Mouse (Mus musculus) liver, embryonic 12.5 days (tissue): ENCODE results near the gene Nol3. TPM values are rescaled to one million over a fixed set of nuclear protein-coding genes. Genes with fewer than 3 reads are reported as not detected.
A peak's percentile ranks its signal among the peaks of the same experiment; 100 is the strongest.

Experiments used
- ATAC-seq: fragments of 200-750 bp; cut with Nextera tagmentation; 2 replicates; pipeline ENCODE4 v1.8.0; 2017; ENCODE audit warnings: moderate number of reproducible peaks, mild to moderate bottlenecking, moderate library complexity
- H3K27ac ChIP-seq: fragments of 300-500 bp; sonication (generic); 2 replicates; pipeline ENCODE4 v1.5.1; 2016; ENCODE audit warnings: mild to moderate bottlenecking
- H3K27me3 ChIP-seq: fragments of 300-500 bp; sonication (generic); replicated peaks from 2 replicates; pipeline ENCODE4 v1.6.1; 2016; ENCODE audit warnings: mild to moderate bottlenecking, moderate library complexity
- H3K36me3 ChIP-seq: fragments of 300-500 bp; sonication (generic); 2 replicates; pipeline ENCODE4 v1.6.1; 2016; ENCODE audit warnings: mild to moderate bottlenecking, moderate library complexity
- H3K4me1 ChIP-seq: fragments of 300-500 bp; sonication (generic); 2 replicates; pipeline ENCODE4 v1.6.1; 2016
- H3K4me2 ChIP-seq: fragments of 300-500 bp; sonication (generic); 2 replicates; pipeline ENCODE4 v1.6.1; 2016; ENCODE audit warnings: mild to moderate bottlenecking, moderate library complexity
- H3K4me3 ChIP-seq: fragments of 300-500 bp; sonication (generic); 2 replicates; pipeline ENCODE4 v1.5.1; 2016; ENCODE audit warnings: mild to moderate bottlenecking, moderate library complexity
- H3K9ac ChIP-seq: fragments of 300-500 bp; sonication (generic); 2 replicates; pipeline ENCODE4 v1.6.1; 2016; ENCODE audit warnings: mild to moderate bottlenecking, moderate library complexity
- H3K9me3 ChIP-seq: fragments of 300-500 bp; sonication (generic); replicated peaks from 2 replicates; pipeline ENCODE4 v1.6.1; 2016; ENCODE audit warnings: mild to moderate bottlenecking, moderate library complexity
- WGBS: fragments of 180-500 bp; shearing (Covaris S2); methylation state at CpG from one replicate; pipeline ENCODE4 v1.1.7; 2016; ENCODE audit not compliant: insufficient replicate concordance; 5-methylcytosine and 5-hydroxymethylcytosine counted together
- polyA plus RNA-seq: library from polyadenylated mRNA; unstranded; fragments of >200 nt; fragmentation: Nextera tagmentation; extraction: Ambion mirVana; gene quantifications from 2 replicates; pipeline ENCODE4 v1.2.1, GENCODE M21; 2016

Nol3 gene
- polyA plus RNA-seq, 1 experiment from 2014 or later: 0.18 TPM

GRCm38 (mm10) chr8:105265128-105265527 lies 10.8 kb upstream of the Nol3 start:
- Histone ChIP-seq H3K27ac (no peak overlapping the region), H3K4me3 (peak overlapping the region; percentile 76), H3K4me1 (peaks cover 57% of the 10 kb centered on the region), H3K9ac (peak overlapping the region; percentile 86), H3K36me3 (no peaks in the 10 kb centered on the region), H3K27me3 (peaks cover 85% of the 10 kb centered on the region), H3K4me2 (peak overlapping the region; percentile 95), H3K9me3 (0 out of 2 replicates have a peak, but pooled peaks cover 3% of the 10 kb centered on the region)
- no peak for ATAC-seq
- WGBS: 9% methylated on average over 10 of the region's 10 CpGs

- 19% methylated on average over 13 of the region's 13 CpGs for WGBS
- H3K4me2 ChIP-seq: no peak overlapping the region
- 0 out of 2 replicates have a peak, but pooled peaks cover 3% of the 10 kb centered on the region for H3K9me3 ChIP-seq
- H3K9ac ChIP-seq: no peak overlapping the region
- peaks cover 58% of the 10 kb centered on the region for H3K4me1 ChIP-seq
- H3K27me3 ChIP-seq: peaks cover 85% of the 10 kb centered on the region
- H3K36me3 ChIP-seq: no peaks in the 10 kb centered on the region
- ATAC-seq: no peak
- H3K4me3 ChIP-seq: no peak overlapping the region
- H3K27ac ChIP-seq: no peak overlapping the region
These were observed 9.2 kb upstream of the Nol3 start for GRCm38 (mm10) chr8:105266775-105267174.

- peaks cover 91% of the 10 kb centered on the region for H3K27me3 ChIP-seq
- H3K4me2 ChIP-seq: peak overlapping the region; percentile 68
- no peak for ATAC-seq
- peaks cover 50% of the 10 kb centered on the region for H3K4me1 ChIP-seq
- no peak overlapping the region for H3K27ac ChIP-seq
- 5% methylated on average over 65 of the region's 65 CpGs for WGBS
- 0 out of 2 replicates have a peak, but pooled peaks cover 3% of the 10 kb centered on the region for H3K9me3 ChIP-seq
- peak overlapping the region; percentile 47 for H3K4me3 ChIP-seq
- H3K9ac ChIP-seq: no peak overlapping the region
- H3K36me3 ChIP-seq: no peaks in the 10 kb centered on the region
These were observed 7.4 kb upstream of the Nol3 start for GRCm38 (mm10) chr8:105268342-105269074.

GRCm38 (mm10) chr8:105269075-105269458 lies 6.9 kb upstream of the Nol3 start:
- no peak overlapping the region for H3K27ac ChIP-seq
- H3K9ac ChIP-seq: no peak overlapping the region
- peaks cover 44% of the 10 kb centered on the region for H3K4me1 ChIP-seq
- peak overlapping the region; percentile 68 for H3K4me2 ChIP-seq
- no peaks in the 10 kb centered on the region for H3K36me3 ChIP-seq
- WGBS: 5% methylated on average over 10 of the region's 10 CpGs
- peaks cover 91% of the 10 kb centered on the region for H3K27me3 ChIP-seq
- peak overlapping the region; percentile 47 for H3K4me3 ChIP-seq
- 0 out of 2 replicates have a peak, but pooled peaks cover 3% of the 10 kb centered on the region for H3K9me3 ChIP-seq
- no peak for ATAC-seq

- ATAC-seq: no peak
- Histone ChIP-seq H3K27ac (no peak within 1 kb of the TSS), H3K36me3 (no peaks in the 10 kb centered on the region), H3K4me3 (peak within 1 kb of the TSS; percentile 47), H3K4me2 (peak within 1 kb of the TSS; percentile 68), H3K4me1 (peaks cover 42% of the 10 kb centered on the region), H3K9ac (no peak within 1 kb of the TSS), H3K9me3 (0 out of 2 replicates have a peak, but pooled peaks cover 3% of the 10 kb centered on the region), H3K27me3 (peaks cover 96% of the 10 kb centered on the region)
- WGBS: 3% methylated on average over 42 of the region's 42 CpGs
These were observed 6.4 kb upstream of the Nol3 start, which contains the start of gene Hsf4 for GRCm38 (mm10) chr8:105269461-105269947. TSS of gene Hsf4 (plus strand) at chr8:105269801.

GRCm38 (mm10) chr8:105270101-105270915 lies 5.6 kb upstream of the Nol3 start:
- Histone ChIP-seq H3K27ac (no peak overlapping the region), H3K9me3 (0 out of 2 replicates have a peak, but pooled peaks cover 3% of the 10 kb centered on the region), H3K4me2 (peak overlapping the region; percentile 68), H3K4me3 (peak overlapping the region; percentile 47), H3K36me3 (no peaks in the 10 kb centered on the region), H3K27me3 (peaks cover 99% of the 10 kb centered on the region), H3K4me1 (peaks cover 34% of the 10 kb centered on the region), H3K9ac (no peak overlapping the region)
- ATAC-seq: no peak
- WGBS: 4% methylated on average over 39 of the region's 39 CpGs

GRCm38 (mm10) chr8:105270916-105271186 lies 5.1 kb upstream of the Nol3 start:
- ATAC-seq: no peak
- WGBS: 6% methylated on average over 11 of the region's 11 CpGs
- 0 out of 2 replicates have a peak, but pooled peaks cover 3% of the 10 kb centered on the region for H3K9me3 ChIP-seq
- no peaks in the 10 kb centered on the region for H3K36me3 ChIP-seq
- H3K27me3 ChIP-seq: peaks cover 99% of the 10 kb centered on the region
- H3K4me3 ChIP-seq: no peak overlapping the region
- H3K9ac ChIP-seq: no peak overlapping the region
- H3K4me2 ChIP-seq: no peak overlapping the region
- H3K27ac ChIP-seq: no peak overlapping the region
- peaks cover 35% of the 10 kb centered on the region for H3K4me1 ChIP-seq

- no peaks in the 10 kb centered on the region for H3K9me3 ChIP-seq
- no peak overlapping the region for H3K4me3 ChIP-seq
- no peak overlapping the region for H3K27ac ChIP-seq
- no peak overlapping the region for H3K9ac ChIP-seq
- peaks cover 99% of the 10 kb centered on the region for H3K27me3 ChIP-seq
- ATAC-seq: no peak
- peaks cover 31% of the 10 kb centered on the region for H3K4me1 ChIP-seq
- WGBS: 13% methylated on average over 11 of the region's 11 CpGs
- H3K36me3 ChIP-seq: no peaks in the 10 kb centered on the region
- no peak overlapping the region for H3K4me2 ChIP-seq
These were observed 553 bp upstream of the Nol3 start for GRCm38 (mm10) chr8:105275387-105275786.

- Histone ChIP-seq H3K27ac (no peak overlapping the region), H3K27me3 (peaks cover 99% of the 10 kb centered on the region), H3K9ac (no peak overlapping the region), H3K4me3 (peak overlapping the region; percentile 41), H3K4me2 (peak overlapping the region; percentile 65), H3K9me3 (no peaks in the 10 kb centered on the region), H3K4me1 (peaks cover 26% of the 10 kb centered on the region), H3K36me3 (no peaks in the 10 kb centered on the region)
- peak; percentile 57 for ATAC-seq
- WGBS: 3% methylated on average over 30 of the region's 30 CpGs
These were observed 566 bp downstream of the Nol3 start for GRCm38 (mm10) chr8:105276292-105277120.

- no peaks in the 10 kb centered on the region for H3K36me3 ChIP-seq
These were observed 3.0 kb downstream of the Nol3 start for GRCm38 (mm10) chr8:105278911-105279334.

GRCm38 (mm10) chr8:105280567-105280966 lies 4.6 kb downstream of the Nol3 start:
- no peak for ATAC-seq

More at GRCm38 (mm10) chr8:105278911-105279334, 3.0 kb downstream of the Nol3 start:
- peak; percentile 54; the same call in 1 of the 2 replicates for ATAC-seq
- Histone ChIP-seq H3K27ac (no peak overlapping the region), H3K4me2 (peak overlapping the region; percentile 58), H3K4me1 (peaks cover 41% of the 10 kb centered on the region), H3K27me3 (peaks cover 99% of the 10 kb centered on the region), H3K4me3 (peak overlapping the region; percentile 26), H3K9ac (no peak overlapping the region), H3K9me3 (no peaks in the 10 kb centered on the region)
- 6% methylated on average over 28 of the region's 28 CpGs for WGBS

More at GRCm38 (mm10) chr8:105280567-105280966, 4.6 kb downstream of the Nol3 start:
- no peak overlapping the region for H3K4me2 ChIP-seq
- peaks cover 39% of the 10 kb centered on the region for H3K4me1 ChIP-seq
- H3K9ac ChIP-seq: no peak overlapping the region
- H3K36me3 ChIP-seq: no peaks in the 10 kb centered on the region
- H3K4me3 ChIP-seq: no peak overlapping the region
- WGBS: 49% methylated on average over 3 of the region's 3 CpGs
- H3K27ac ChIP-seq: no peak overlapping the region
- peaks cover 95% of the 10 kb centered on the region for H3K27me3 ChIP-seq
- H3K9me3 ChIP-seq: no peaks in the 10 kb centered on the region
